Mouse (Mus musculus): ENCODE results near the gene Adra1d.

The Adra1d gene

GRCm38 (mm10) chr2:131561891-131562585 lies at the start of gene Adra1d:
Gene Adra1d (minus strand): TSS chr2:131562283.
- DNase-seq (ENCODE audit: low spot score) = peak; percentile 29

GRCm38 (mm10) chr2:131601881-131602280 lies 39.8 kb upstream of the Adra1d start:
- DNase-seq (ENCODE audit: low spot score) = no peak

- no peak for DNase-seq (ENCODE audit: low spot score)
Measured at GRCm38 (mm10) chr2:131594871-131595270, 32.8 kb upstream of the Adra1d start.

- DNase-seq (ENCODE audit: low spot score) = no peak
Measured at GRCm38 (mm10) chr2:131587521-131587920, 25.4 kb upstream of the Adra1d start.

- DNase-seq (ENCODE audit: low spot score) = no peak
Measured at GRCm38 (mm10) chr2:131581506-131581905, 19.4 kb upstream of the Adra1d start.

- peak; percentile 67 for DNase-seq (ENCODE audit: low spot score)
Measured at GRCm38 (mm10) chr2:131562586-131563122, 571 bp upstream of the Adra1d start.

- no peak for DNase-seq (ENCODE audit: low spot score)
Measured at GRCm38 (mm10) chr2:131561344-131561870, 676 bp downstream of the Adra1d start.

- DNase-seq (ENCODE audit: low spot score) = no peak
Measured at GRCm38 (mm10) chr2:131560205-131560919, 1.7 kb downstream of the Adra1d start.

- no peak for DNase-seq (ENCODE audit: low spot score)
Measured at GRCm38 (mm10) chr2:131557896-131558295, 4.2 kb downstream of the Adra1d start.

GRCm38 (mm10) chr2:131552736-131553400 lies 9.2 kb downstream of the Adra1d start:
- no peak for DNase-seq (ENCODE audit: low spot score)

- no peak for DNase-seq (ENCODE audit: low spot score)
Measured at GRCm38 (mm10) chr2:131551701-131552620, 10.1 kb downstream of the Adra1d start.

- DNase-seq (ENCODE audit: low spot score) = no peak
Measured at GRCm38 (mm10) chr2:131550906-131551305, 11.2 kb downstream of the Adra1d start.

GRCm38 (mm10) chr2:131550474-131550873 lies 11.6 kb downstream of the Adra1d start:
- no peak for DNase-seq (ENCODE audit: low spot score)

GRCm38 (mm10) chr2:131549090-131549489 lies 13.0 kb downstream of the Adra1d start:
- no peak for DNase-seq (ENCODE audit: low spot score)

- no peak for DNase-seq (ENCODE audit: low spot score)
Measured at GRCm38 (mm10) chr2:131548330-131548729, 13.8 kb downstream of the Adra1d start.

- no peak for DNase-seq (ENCODE audit: low spot score)
Measured at GRCm38 (mm10) chr2:131546745-131547408, 15.2 kb downstream of the Adra1d start.

- DNase-seq (ENCODE audit: low spot score) = no peak
Measured at GRCm38 (mm10) chr2:131546308-131546700, 15.8 kb downstream of the Adra1d start.

GRCm38 (mm10) chr2:131545386-131546307 lies 16.4 kb downstream of the Adra1d start:
- peak; percentile 50 for DNase-seq (ENCODE audit: low spot score)

GRCm38 (mm10) chr2:131542531-131542930 lies 19.6 kb downstream of the Adra1d start:
- DNase-seq (ENCODE audit: low spot score) = no peak

GRCm38 (mm10) chr2:131541686-131542085 lies 20.4 kb downstream of the Adra1d start:
- no peak for DNase-seq (ENCODE audit: low spot score)

Measured in ovary, postnatal 14 days (tissue).